Mouse (Mus musculus): ENCODE data around the gene Alyref.
A peak's percentile ranks its signal among the peaks of the same experiment; 100 is the strongest.

Alyref gene

DNA sequence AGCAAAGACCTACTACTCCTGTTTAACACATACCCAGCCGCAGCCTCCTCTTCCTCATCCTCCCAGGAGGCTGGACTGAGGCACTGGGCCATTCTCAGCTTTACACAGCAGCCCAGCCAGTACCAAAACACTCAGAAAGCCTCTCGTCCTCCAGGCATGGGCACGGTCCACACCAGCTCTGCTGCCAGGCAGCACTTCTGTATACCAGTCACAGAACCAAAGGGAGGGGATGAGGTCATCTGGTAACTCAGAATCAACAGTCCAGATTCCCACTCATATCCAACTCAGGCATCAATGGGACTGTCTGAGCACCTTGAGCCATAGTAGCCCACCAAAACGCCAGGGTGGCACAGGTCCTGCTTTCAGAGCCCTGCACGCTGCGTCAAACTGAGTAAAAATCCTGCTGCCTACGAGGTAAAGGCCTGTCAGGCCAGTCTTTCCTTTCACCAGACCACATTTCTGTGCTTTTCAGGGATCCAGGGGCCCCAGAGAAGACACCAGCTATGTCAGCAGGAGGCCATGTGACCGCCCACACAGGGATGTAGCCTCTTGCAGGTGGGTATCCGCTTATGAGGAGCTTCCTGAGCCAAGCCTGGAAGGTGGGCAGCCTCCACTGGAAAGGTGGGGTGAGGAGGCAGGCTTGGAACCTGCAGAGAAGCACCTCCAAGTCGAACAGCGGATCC is 28.8 kb upstream of the Alyref start:
- DNase-seq (ENCODE audit: low spot score in 2 of 2): no peak

DNA sequence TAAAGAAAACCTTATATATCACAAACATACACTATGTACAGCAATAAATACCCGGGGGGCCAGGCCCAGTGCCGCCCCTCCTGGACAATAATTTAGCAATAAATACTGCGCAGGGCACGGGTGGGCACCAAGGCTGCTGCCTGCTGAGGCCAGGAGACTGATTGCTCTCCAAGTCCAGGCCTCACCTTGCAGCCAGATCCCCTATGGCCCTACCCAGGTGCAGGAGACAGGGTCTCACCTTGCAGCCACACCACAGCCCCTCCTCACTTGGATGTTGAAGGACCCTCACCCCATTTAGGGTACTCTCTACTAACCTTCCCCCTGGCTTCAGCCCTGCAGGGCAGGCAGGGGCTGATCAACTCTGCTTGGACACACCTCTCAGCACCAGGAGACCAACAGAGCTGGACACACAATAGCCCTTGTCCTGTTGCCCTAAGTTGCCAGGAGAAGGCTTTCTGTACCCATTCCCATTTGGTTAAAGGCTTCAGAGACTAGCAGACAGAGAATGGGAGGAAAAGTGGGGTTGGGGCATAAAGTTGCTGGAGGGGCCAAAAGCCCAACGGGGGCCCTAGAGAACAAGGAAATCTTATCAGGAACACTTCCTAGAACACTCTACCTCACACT is 27.1 kb upstream of the Alyref start, which contains the start of gene Sirt7:
Gene Sirt7 (minus strand): TSS at position 89 of the 624 bp plus-strand sequence.
- DNase-seq (ENCODE audit: low spot score in 2 of 2): no peak

DNA sequence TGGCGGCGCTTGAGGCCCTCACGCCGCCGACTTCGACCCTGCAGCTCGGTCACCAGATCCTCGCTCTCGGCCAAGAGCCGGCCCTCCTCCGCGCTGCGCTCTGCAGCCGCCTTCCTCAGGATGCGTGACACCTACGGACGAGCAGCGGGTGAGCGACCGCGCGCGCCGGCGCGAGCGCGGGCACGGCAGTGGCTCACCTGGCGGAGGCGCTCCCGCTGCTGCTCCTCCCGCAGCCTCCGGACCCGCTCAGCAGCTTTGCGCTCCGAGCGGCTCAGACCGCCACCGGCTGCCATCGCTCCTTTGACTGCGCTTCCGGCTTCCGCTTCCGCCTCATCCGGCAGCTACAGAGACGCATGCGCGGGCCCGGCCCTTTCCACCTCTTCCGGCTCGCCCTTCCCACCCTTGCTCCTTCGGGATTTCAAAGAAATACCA is 26.5 kb upstream of the Alyref start:
- DNase-seq (ENCODE audit: low spot score in 2 of 2): peak; percentile 67 to 78

DNA sequence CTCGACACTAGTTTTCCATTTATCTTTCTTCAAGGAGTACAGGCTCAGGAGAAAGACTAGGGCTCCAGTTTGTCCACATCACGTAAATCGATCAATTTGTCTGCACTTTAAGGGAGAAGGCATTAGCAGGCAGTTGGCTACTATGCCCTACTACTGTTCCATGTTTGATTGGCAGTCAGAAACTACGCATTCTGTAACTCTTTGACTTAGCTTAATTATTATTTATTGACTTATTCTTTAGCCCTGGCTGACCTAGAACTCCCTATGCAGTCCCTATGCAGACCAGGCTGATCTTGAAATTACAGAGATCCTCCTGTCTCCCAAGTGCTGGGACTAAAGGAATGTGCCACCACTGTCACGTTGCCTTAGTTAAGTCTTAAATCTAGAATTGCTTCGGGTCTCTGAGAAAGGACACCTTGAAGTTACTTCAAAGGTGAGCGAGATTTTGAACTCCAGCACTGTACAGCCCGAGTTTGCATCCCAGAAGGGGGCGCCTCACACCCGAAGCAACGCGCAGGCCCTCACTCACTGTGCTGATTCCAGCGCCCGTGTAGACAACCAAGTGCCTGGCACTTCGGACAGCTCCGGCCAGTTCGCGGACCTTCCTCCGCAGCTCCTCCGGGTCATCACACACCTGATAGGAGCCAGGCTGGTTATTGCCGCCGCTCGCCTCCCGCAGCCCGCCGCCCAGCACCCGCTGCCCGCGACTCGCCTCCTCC is 26.0 kb upstream of the Alyref start:
- peak in 1 of 2 experiments; percentile 54 for DNase-seq (ENCODE audit: low spot score in 2 of 2)

DNA sequence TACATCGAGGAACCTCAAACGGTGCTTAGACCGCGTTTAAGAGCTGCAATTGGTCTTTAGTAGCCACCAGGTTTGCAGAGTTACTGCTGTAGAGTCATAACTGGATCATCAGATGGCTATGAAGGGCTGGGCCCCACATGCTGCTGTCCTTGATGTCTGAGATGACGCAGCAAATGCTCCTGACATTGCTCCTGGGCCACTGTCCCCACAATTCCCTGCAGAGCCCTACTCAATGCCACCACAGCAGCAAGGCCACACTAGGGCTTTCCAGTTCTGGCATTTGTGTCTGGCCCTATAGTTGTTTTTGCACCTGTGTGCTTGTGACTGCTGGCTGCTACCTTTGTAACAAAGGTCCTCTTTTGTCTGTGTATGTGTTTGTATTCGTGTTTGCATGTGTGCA is 24.6 kb upstream of the Alyref start:
- DNase-seq (ENCODE audit: low spot score in 2 of 2): no peak

DNA sequence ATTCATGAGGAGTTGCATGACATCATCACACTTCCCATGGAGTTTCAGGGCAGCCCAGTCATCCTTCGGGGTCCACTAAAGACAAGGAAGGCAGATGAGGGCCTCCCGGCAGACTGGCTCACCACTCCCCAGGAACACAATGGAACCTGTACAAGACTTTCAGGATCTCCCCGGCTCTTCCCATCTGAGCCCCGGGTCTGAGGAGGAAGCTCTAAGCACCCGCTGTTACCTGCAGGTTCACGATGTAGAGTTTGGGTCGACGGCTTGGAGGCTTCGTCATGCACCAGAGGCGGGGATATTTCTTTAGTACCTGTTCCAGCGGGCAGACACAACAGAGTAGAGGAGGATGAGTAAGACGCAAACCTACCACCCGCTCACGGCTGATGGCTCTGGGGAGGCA is 22.0 kb upstream of the Alyref start:
- no peak for DNase-seq (ENCODE audit: low spot score in 2 of 2)

DNA sequence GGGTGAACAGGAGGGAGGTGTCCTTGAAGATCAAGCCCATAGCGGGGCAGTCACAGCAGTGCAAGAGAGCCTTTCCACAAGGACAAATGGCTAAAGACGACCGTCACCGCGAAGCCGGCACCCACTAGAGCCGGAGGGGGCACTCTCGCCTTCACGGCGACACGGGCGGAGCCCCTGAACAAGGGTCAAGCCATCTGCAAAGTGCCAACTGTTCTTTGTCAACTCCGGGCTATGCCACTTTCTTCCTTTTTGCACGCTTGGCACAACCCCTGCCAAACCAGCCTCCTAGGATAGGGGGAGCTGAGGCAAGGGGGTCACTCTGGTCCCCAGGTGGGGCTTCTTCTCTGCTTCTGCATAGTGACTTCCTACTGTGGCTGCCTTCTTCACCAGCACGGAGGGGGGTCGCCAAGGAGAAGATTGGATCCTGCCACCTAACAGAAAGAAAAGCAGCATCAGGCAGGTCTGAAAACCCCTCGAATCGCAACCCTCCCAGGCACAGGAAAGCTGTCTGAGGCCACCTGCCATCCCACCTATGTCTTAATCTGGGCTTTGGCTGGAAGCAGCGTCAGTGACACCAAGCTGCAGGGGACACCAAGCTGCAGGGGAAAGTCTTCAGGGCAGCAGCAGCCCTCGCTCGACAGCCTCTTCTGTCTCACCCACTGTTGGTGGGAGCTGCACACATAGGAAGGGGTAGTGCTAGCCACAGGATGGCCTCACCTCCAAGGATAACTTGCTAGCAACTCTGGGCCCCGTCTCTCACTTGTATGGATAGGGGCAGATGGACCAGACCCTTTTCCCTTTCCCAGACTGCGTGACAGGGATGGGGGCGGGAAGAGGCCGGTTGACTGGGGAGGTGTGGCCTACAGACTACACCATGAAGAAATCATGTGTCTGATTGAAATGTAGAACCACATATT is 20.7 kb upstream of the Alyref start:
- no peak for DNase-seq (ENCODE audit: low spot score in 2 of 2)

DNA sequence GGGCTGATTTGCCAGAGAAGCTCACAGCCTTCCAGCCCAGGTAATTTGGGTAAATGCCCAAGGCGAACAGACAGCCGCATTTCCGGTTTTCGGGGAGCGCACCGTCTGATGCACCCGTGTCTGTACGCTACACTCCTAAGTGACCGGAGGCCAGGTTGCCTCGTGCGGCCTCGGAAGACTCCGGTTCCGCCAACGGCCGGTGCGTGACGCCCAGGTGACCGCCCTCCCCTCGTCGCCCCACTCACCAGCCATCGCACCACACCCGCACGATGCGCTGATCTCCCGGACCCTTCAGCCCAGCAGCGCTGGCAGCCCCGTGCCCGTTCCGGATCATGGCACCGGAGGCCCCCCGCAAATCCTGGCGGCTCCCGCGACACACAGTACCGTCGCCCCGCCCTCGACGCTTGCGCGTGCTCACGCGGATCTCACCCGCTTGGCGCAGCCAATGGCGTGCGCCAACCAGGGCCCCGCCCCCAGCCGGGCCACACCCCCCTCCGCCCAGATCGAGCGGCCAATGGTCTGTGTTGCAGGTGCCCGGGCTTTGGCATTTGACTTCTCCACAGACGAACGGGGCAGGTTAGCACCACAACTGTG is 19.5 kb upstream of the Alyref start, which contains the start of gene Pcyt2:
Gene Pcyt2 (minus strand): TSS at position 418 of the 594 bp plus-strand sequence.
- DNase-seq (ENCODE audit: low spot score in 2 of 2): peak; percentile 81 to 86

DNA sequence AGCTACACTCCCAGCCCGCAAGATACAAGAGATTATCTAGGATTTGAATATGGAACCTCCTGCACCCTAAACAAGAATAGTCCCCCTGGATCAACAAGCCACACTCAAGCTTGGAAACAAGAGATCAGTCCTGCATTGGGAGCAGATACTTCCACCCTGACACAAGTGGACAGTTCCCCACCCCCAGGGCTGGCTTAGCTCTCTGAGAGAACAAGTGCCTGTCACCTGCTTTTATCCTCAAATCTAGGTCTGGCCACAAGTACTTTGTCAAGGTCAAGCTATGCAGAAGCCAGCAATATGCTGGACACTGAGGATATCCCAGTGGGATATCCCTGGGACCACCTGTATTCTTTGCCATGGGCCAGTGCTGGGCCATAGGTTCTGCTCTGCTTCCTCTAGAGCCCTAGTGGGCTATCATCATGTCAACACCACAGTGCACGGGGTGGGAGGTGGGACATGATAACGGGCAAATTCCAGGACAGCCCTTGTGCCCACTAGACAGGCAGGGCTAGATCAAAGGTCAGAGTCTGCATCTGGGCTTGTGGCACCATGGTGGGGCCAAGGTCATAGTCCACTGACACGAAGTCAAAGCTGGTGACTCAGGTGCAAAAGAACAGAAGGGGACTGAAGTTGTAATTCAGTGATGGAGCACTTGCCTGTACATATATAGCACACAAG is 18.6 kb upstream of the Alyref start:
- DNase-seq (ENCODE audit: low spot score in 2 of 2): no peak

DNA sequence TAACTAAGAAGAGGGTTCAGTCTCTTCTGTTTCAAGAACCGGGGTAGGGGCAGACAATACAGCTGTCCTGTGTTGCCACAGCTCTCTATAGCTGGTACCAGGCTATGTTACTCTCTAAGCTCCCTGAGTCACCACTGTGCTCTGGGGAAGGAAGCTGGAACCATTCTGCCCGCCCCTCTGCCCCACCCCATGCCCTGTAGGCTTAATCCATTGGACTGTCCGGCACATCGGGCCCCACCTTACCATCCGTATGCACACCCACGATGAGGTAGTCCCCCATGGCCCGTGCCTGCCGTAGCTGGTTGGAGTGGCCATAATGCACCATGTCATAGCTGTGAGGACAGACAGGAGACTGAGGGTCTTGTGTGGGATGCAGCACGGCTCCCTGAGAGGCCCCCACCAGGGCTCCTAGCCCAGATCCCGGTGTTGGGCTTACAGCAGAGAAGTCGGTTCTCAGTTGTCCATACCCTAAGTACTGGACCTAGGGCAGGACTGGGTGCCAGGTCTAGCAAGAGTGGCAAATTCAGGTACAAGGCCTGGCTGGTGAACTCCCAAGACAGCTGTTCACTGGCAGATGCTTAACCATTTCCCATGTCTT is 17.5 kb upstream of the Alyref start:
- no peak for DNase-seq (ENCODE audit: low spot score in 2 of 2)

DNA sequence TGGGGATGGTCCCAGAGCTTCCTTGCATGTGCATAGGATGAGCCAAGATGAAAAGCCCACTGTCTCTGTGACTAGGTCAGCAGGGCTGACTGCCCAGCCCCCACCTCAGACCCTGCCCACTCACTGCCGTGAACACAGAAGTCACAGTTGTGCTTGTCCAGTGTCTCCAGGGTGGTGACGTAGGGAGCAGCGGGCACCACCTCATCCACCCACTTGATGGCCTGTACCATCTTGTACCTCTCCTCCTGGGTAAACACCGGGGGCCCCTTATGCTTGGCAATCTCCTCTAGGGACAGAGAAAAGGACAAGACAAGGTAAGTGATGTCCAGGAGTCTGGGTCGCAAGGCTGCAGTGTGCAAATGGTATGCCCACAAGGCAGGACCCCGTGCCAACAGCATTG is 17.0 kb upstream of the Alyref start:
- DNase-seq (ENCODE audit: low spot score in 2 of 2): peak in 1 of 2 experiments; percentile 7

DNA sequence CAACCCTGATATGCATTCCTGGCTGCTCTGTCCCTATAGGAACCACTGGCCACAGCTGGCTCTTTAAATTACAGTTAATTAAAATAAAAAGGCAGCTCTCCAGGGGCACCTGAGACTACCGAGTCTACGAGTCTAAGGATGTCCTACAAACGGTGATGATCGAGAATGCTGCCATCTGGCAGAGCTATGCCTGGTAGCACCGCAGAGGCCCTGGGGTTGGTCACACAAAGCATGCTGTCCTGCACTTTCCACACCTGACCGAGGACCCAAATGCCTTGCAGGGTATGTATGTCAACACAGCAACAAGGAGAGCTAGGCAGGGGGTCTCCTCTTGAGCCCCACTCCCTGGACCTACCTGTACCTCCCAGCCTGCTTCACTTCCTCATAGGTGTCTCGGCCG is 15.8 kb upstream of the Alyref start:
- no peak for DNase-seq (ENCODE audit: low spot score in 2 of 2)

DNA sequence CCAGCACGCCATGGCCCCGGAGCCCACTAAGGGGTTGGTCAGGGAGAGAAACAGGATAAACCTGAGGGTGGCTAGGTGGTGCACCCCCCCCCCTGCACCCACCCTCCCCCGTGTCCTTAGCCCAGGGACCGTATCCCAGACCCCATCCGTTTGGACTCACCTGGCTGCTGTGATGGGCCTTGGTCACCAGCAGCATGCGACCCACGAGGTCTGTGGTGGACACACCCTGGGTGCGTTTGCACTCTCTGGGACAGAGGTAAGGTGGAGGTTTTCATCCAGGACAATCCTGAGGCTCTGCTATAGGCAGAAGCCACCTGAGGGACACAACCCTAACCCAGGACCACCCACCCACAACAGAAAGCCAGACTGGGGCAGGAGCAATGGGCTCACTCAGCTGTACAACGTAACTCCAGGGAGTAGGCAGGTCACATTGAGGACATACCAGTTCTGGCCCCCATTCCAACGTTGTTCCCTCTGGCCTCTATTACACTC is 15.4 kb upstream of the Alyref start:
- no peak for DNase-seq (ENCODE audit: low spot score in 2 of 2)

DNA sequence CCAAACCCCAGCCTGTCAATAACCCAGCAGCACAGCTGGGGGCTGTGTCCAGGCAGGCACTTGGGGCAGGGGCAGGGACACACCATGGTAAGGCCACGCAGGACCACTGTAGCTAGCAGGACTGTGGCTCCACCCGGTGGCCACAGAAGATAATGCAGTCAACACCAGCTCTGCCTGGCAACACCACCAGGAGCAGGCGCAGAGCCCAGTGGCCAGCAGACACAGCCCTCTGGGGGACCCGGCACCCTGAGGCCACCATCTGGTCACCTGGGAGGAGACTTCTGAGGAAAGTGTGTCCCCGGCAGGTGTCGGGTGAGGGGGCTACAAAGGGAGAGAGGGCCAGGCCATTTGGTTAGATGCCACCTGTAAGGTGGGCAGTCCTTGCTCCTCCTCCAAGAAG is 14.6 kb upstream of the Alyref start:
- DNase-seq (ENCODE audit: low spot score in 2 of 2): no peak

DNA sequence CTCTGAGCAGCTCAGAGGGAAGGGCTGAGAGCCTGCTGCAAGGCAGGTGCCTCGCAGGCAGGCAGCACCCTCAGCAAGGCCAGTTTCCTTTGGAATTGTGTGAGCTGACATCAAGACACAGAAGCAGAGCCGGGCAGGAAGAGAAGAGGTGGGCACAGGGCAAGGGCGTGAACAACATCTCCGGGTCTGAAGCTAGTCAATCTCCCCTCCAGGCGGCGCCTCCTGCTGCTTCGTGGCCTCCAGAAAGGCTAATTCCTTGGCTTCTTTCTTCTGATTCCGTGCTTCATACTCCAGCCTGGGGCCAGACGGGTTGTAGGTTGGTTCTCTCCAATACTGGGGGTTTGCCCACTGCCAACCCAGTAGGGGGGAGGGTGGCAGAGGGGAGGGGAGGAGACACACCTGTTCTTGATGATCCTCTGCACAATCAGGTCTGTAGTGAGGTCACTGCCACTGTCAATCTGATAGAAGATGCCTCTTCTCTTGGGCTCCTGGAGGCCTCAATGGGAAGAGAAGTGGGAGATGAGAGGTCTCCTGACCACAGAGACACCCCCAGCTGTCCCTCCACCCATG is 12.4 kb upstream of the Alyref start:
- no peak for DNase-seq (ENCODE audit: low spot score in 2 of 2)

DNA sequence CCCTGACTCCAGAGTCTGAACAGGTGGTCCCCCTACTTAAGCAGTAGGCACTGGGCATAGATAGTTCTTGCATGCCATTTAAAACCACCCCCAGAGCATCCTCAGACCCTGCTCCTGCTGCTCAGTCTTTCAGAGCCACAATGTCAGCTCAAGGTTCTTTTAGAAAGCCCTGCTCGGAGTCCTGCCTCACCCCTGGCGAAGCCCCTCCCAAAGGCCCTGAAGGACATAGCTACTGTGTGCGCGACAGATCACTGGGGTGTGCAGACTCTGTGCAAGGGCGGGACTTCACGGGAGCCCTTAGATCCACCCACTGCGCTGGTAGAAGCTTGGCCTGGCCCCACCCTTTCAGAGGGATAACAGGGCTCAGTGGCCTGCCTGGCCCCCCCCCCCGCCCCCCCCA is 11.1 kb upstream of the Alyref start:
- no peak for DNase-seq (ENCODE audit: low spot score in 2 of 2)

DNA sequence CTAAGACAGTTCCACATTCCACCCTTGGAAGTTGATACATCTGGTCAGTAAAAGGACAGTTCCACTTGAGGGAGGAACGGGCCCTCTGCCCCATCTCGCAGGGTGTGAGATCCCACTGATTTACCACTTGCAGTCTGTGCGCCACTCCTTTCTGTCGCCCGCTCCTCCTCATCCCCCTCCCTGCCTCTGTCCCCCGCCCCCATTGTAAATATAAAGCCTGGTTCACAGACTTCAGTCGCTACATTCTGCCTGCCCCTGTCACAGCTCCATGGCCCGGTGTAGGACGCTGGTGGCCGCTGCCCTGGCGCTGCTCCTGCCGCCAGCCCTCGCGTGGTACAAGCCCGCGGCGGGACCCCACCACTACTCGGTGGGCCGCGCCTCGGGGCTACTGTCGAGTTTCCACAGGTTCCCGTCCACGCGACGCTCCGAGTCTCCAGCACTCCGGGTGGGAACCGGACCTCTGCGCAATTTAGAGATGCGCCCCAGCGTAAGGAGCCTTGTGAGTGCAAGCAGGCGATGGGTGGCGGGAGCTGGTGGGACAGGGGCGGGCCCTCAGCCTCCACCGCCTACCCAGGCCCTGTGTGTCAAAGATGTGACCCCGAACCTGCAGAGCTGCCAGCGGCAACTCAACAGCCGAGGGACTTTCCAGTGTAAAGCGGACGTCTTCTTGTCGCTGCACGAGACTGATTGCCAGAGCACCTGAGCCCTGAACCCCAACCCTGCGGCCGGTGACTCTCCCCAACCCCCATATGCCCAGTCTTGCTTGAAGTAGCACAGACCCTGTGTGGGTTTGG is 10.3 kb upstream of the Alyref start, which contains the start of gene Npb:
Gene Npb (plus strand): TSS at position 237 of the 794 bp plus-strand sequence.
- peak in 1 of 2 experiments; percentile 4 for DNase-seq (ENCODE audit: low spot score in 2 of 2)

DNA sequence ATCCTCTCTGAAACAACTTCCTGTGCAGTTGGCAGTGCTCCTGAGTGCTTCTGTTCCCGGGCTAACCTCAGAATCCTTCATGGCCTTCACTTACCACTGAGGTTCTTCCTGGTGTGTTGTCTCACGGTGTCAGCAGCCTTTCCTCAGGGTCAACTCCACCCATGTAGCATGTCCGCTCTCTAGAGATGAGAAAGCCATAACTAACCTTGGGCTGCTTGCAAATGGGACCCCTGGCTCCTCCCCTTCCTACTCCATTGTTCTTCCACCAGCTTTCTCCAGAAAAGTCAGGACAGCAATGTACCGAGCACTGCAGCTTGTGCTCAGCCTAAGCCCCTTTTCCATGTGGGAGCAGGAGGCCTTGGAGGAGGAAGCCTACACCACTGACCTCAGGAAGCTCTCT is 8.6 kb upstream of the Alyref start:
- DNase-seq (ENCODE audit: low spot score in 2 of 2): no peak

DNA sequence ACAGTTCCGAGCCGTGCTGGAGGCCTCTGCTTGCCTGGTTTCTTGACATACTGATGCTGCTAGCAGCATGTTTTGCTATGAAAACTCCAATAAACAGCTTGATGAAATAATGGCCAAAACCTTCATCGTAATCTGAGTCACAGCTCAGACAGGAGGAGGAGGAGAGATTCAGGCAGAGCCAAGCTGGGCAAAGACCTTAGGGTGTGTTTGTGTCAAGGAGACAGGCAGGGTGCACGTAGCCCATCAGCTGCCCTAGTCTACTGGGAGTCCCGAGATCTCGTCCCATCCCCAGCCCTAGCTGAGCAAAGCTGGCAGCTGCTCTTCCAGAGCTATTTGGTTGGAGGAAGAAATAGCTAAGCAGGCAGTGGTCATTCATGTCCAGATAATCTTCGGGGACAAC is 7.5 kb upstream of the Alyref start:
- DNase-seq (ENCODE audit: low spot score in 2 of 2): no peak
